Mouse (Mus musculus) thymus, adult 2 months (tissue): ENCODE results near the gene Pbx1. TPM values are rescaled to one million over a fixed set of nuclear protein-coding genes. Genes with fewer than 3 reads are reported as not detected.

ENCODE experiments used
- DNase-seq: peaks from one replicate; pipeline ENCODE4 v3.0.0; 2021
- H3K27ac ChIP-seq: fragments of 200-500 bp; 2 replicates; pipeline ENCODE4 v1.5.1; 2012; ENCODE audit warnings: low read length, control low read depth; ENCODE audit not compliant: control insufficient read depth, insufficient read depth
- H3K27me3 ChIP-seq: fragments of 200-500 bp; 2 replicates; pipeline ENCODE4 v1.6.1; 2012; ENCODE audit warnings: mild to moderate bottlenecking, low read length, moderate library complexity, mixed read lengths; ENCODE audit not compliant: control insufficient read depth, insufficient read depth
- H3K36me3 ChIP-seq: fragments of 200-500 bp; 2 replicates; pipeline ENCODE4 v1.6.1; 2012; ENCODE audit warnings: mild to moderate bottlenecking, low read length, moderate library complexity; ENCODE audit not compliant: control insufficient read depth, insufficient read depth
- H3K4me1 ChIP-seq: fragments of 200-500 bp; replicated peaks from 2 replicates; pipeline ENCODE4 v1.6.1; 2012; ENCODE audit warnings: low read length; ENCODE audit not compliant: control insufficient read depth, insufficient read depth
- H3K4me3 ChIP-seq: fragments of 200-500 bp; 2 replicates; pipeline ENCODE4 v1.5.1; 2012; ENCODE audit warnings: mild to moderate bottlenecking, low read length, control low read depth, moderate library complexity; ENCODE audit not compliant: control insufficient read depth, insufficient read depth
- CTCF ChIP-seq: fragments of 200-500 bp; IDR thresholded peaks from 2 replicates; pipeline ENCODE4 v1.5.1; 2012; ENCODE audit warnings: mild to moderate bottlenecking, control low read depth, low read length, moderate library complexity, borderline replicate concordance; ENCODE audit not compliant: control insufficient read depth, poor library complexity, insufficient read depth; ENCODE audit errors: extremely low read depth
- POLR2A ChIP-seq: fragments of 200-500 bp; IDR thresholded peaks from 2 replicates; pipeline ENCODE4 v1.6.1; 2012; ENCODE audit warnings: mild to moderate bottlenecking, low read length, control low read depth, moderate library complexity; ENCODE audit not compliant: control insufficient read depth, poor library complexity, insufficient read depth; ENCODE audit errors: extremely low read depth
- WGBS: fragments of 180-500 bp; shearing (Covaris S2); methylation state at CpG from one replicate; pipeline ENCODE4 v1.1.7; 2018; 5-methylcytosine and 5-hydroxymethylcytosine counted together
- polyA plus RNA-seq: library from polyadenylated mRNA; depleted of rRNA; stranded (reverse); fragments of >200 nt; gene quantifications from 2 replicates; pipeline ENCODE4 v1.2.3, GENCODE M21; 2012

The Pbx1 gene
- polyA plus RNA-seq, 1 experiment: 13.0 TPM

- Histone ChIP-seq H3K4me3 (no peak overlapping the region), H3K4me1 (no peaks in the 10 kb centered on the region), H3K27me3 (no peaks in the 10 kb centered on the region), H3K27ac (no peak overlapping the region), H3K36me3 (no peaks in the 10 kb centered on the region)
- TF ChIP-seq CTCF: no peak
- TF ChIP-seq POLR2A: no peak
- WGBS: 63% methylated on average over 6 of the region's 6 CpGs
- DNase-seq: no peak
Observed at GRCm38 (mm10) chr1:168139138-168139682, 292.9 kb downstream of the Pbx1 start.

- TF ChIP-seq CTCF: no peak
- TF ChIP-seq POLR2A: no peak
- H3K36me3 ChIP-seq: no peaks in the 10 kb centered on the region
Observed at GRCm38 (mm10) chr1:168138669-168139068, 293.4 kb downstream of the Pbx1 start.

GRCm38 (mm10) chr1:168137890-168138289 is 294.2 kb downstream of the Pbx1 start:
- Histone ChIP-seq H3K36me3 (no peaks in the 10 kb centered on the region), H3K27ac (no peak overlapping the region), H3K4me3 (no peak overlapping the region), H3K4me1 (no peaks in the 10 kb centered on the region), H3K27me3 (no peaks in the 10 kb centered on the region)
- TF ChIP-seq CTCF (no peak), POLR2A (no peak)
- no peak for DNase-seq
- WGBS: 87% methylated on average over 5 of the region's 5 CpGs

More at GRCm38 (mm10) chr1:168138669-168139068, 293.4 kb downstream of the Pbx1 start:
- Histone ChIP-seq H3K27ac (no peak overlapping the region), H3K4me1 (no peaks in the 10 kb centered on the region), H3K4me3 (no peak overlapping the region), H3K27me3 (no peaks in the 10 kb centered on the region)
- 84% methylated on average over 4 of the region's 4 CpGs for WGBS
- no peak for DNase-seq

GRCm38 (mm10) chr1:168135545-168135944 is 296.5 kb downstream of the Pbx1 start:
- 88% methylated on average over 7 of the region's 7 CpGs for WGBS
- TF ChIP-seq CTCF: no peak
- TF ChIP-seq POLR2A: no peak

GRCm38 (mm10) chr1:168133696-168134095 is 298.4 kb downstream of the Pbx1 start:
- H3K27me3 ChIP-seq: no peaks in the 10 kb centered on the region
- no peak overlapping the region for H3K27ac ChIP-seq
- no peak for TF ChIP-seq CTCF
- TF ChIP-seq POLR2A: no peak
- no peaks in the 10 kb centered on the region for H3K36me3 ChIP-seq
- no peak for DNase-seq
- no peaks in the 10 kb centered on the region for H3K4me1 ChIP-seq
- H3K4me3 ChIP-seq: no peak overlapping the region

More at GRCm38 (mm10) chr1:168135545-168135944, 296.5 kb downstream of the Pbx1 start:
- Histone ChIP-seq H3K36me3 (no peaks in the 10 kb centered on the region), H3K27ac (no peak overlapping the region), H3K4me1 (no peaks in the 10 kb centered on the region), H3K4me3 (no peak overlapping the region), H3K27me3 (no peaks in the 10 kb centered on the region)
- no peak for DNase-seq

- no peak for TF ChIP-seq POLR2A
- no peak for TF ChIP-seq CTCF
- no peak overlapping the region for H3K27ac ChIP-seq
- no peaks in the 10 kb centered on the region for H3K4me1 ChIP-seq
- no peaks in the 10 kb centered on the region for H3K36me3 ChIP-seq
- 79% methylated on average over 4 of the region's 4 CpGs for WGBS
- no peaks in the 10 kb centered on the region for H3K27me3 ChIP-seq
- no peak overlapping the region for H3K4me3 ChIP-seq
- DNase-seq: no peak
Observed at GRCm38 (mm10) chr1:168128004-168128403, 304.1 kb downstream of the Pbx1 start.

- H3K36me3 ChIP-seq: no peaks in the 10 kb centered on the region
- no peak overlapping the region for H3K27ac ChIP-seq
- H3K4me1 ChIP-seq: no peaks in the 10 kb centered on the region
- TF ChIP-seq CTCF (no peak), POLR2A (no peak)
- WGBS: 87% methylated on average over 5 of the region's 5 CpGs
- H3K27me3 ChIP-seq: no peaks in the 10 kb centered on the region
- no peak overlapping the region for H3K4me3 ChIP-seq
- DNase-seq: no peak
Observed at GRCm38 (mm10) chr1:168124643-168125490, 307.2 kb downstream of the Pbx1 start.
